Mouse (Mus musculus): ENCODE measurements around the gene H2al1c. TPM values are rescaled to one million over a fixed set of nuclear protein-coding genes. Genes with fewer than 3 reads are reported as not detected.

The H2al1c gene
- total and polyA plus RNA-seq, 3 experiments = not detected

DNA sequence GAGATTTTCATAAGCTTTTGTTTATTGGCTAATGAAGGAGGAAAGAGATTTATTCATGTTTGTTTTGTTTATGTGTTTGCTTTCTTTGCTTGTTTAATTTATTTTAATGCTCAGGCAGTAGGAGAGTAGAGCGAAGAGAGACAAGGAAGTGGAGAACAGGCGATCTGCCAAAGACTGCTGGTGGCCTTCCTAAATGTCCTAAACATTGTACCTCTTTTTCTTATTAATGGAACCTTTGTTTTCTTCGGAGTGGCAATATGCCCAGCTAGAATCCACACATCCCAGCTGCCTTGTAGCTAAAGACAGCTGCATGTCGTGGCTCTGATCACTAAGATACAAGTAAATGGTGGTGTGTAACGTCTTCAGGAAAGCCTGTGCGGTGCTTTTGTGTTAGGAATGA, 28.4 kb upstream of the H2al1c start:
- H3K79me2 ChIP-seq (ENCODE audit: control insufficient read depth, insufficient read depth, low read length, poor library complexity) = no peaks in the 10 kb centered on the region
- H3K4me3 ChIP-seq (ENCODE audit: control insufficient read depth in 1 of 2, insufficient read depth in 1 of 2, low read depth in 2 of 2, low read length in 2 of 2) = no peak overlapping the region
- H3K4me1 ChIP-seq (ENCODE audit: control insufficient read depth in 1 of 2, insufficient read depth in 2 of 2, low read length in 2 of 2) = no peaks in the 10 kb centered on the region
- H3K9me3 ChIP-seq (replicated peaks; ENCODE audit: insufficient read depth, low read length) = no peaks in the 10 kb centered on the region
- TF ChIP-seq MYB (IDR thresholded peaks at IDR 0.05; ENCODE audit: low read depth, low read length) (no peak), MAX (IDR thresholded peaks at IDR 0.05; ENCODE audit: low read length) (no peak), EP300 (IDR thresholded peaks at IDR 0.05; ENCODE audit: low read depth in 1 of 2, low read length in 2 of 2) (no peak), NRF1 (IDR thresholded peaks at IDR 0.05; ENCODE audit: insufficient read depth, low read depth, low read length, poor library complexity, severe bottlenecking) (no peak), BHLHE40 (IDR thresholded peaks at IDR 0.05; ENCODE audit: borderline replicate concordance, low read depth, low read length) (no peak), JUND (IDR thresholded peaks at IDR 0.05; ENCODE audit: low read depth, low read length) (no peak), CHD1 (IDR thresholded peaks at IDR 0.05; ENCODE audit: low read depth, low read length) (no peak), POLR2A (IDR thresholded peaks at IDR 0.05; ENCODE audit: control insufficient read depth in 1 of 2, insufficient read depth in 1 of 2, low read depth in 1 of 2, low read length in 2 of 2, poor library complexity in 1 of 2) (no peak), USF1 (IDR thresholded peaks at IDR 0.05; ENCODE audit: low read depth, low read length) (no peak), TBP (IDR thresholded peaks at IDR 0.05; ENCODE audit: low read depth, low read length) (no peak), TCF12 (IDR thresholded peaks at IDR 0.05; ENCODE audit: low read depth, low read length) (no peak)
- H3K27ac ChIP-seq (ENCODE audit: control insufficient read depth, low read depth, low read length) = no peak overlapping the region
- DNase-seq (ENCODE audit: low read depth, low spot score) = no peak
- no peaks in the 10 kb centered on the region for H3K27me3 ChIP-seq (ENCODE audit: control insufficient read depth in 1 of 2, insufficient read depth in 2 of 2, low read length in 2 of 2)
- H3K36me3 ChIP-seq (ENCODE audit: control insufficient read depth in 1 of 2, insufficient read depth in 2 of 2, low read length in 2 of 2) = no peaks in the 10 kb centered on the region
- H3K9ac ChIP-seq (ENCODE audit: control insufficient read depth, low read depth, low read length, poor library complexity, severe bottlenecking) = no peak overlapping the region

- no peak for TF ChIP-seq USF1 (IDR thresholded peaks at IDR 0.05; ENCODE audit: low read depth, low read length)
- no peak for TF ChIP-seq GABPA (IDR thresholded peaks at IDR 0.05; ENCODE audit: low read depth, low read length)
- no peak for TF ChIP-seq TCF12 (IDR thresholded peaks at IDR 0.05; ENCODE audit: low read depth, low read length)
- TF ChIP-seq SIN3A (IDR thresholded peaks at IDR 0.05; ENCODE audit: low read length) = no peak
- no peak for TF ChIP-seq CHD2 (IDR thresholded peaks at IDR 0.05; ENCODE audit: low read length)
- no peak for TF ChIP-seq RAD21 (IDR thresholded peaks at IDR 0.05; ENCODE audit: low read depth, low read length)
- TF ChIP-seq MAFK (IDR thresholded peaks at IDR 0.05; ENCODE audit: borderline replicate concordance, low read depth, low read length) = no peak
- no peak for TF ChIP-seq RCOR1 (IDR thresholded peaks at IDR 0.05; ENCODE audit: low read depth, low read length)
- no peak for TF ChIP-seq MAZ (IDR thresholded peaks at IDR 0.05; ENCODE audit: low read depth, low read length)
- no peak for TF ChIP-seq ELF1 (IDR thresholded peaks at IDR 0.05; ENCODE audit: low read depth, low read length)
- TF ChIP-seq USF2 (IDR thresholded peaks at IDR 0.05; ENCODE audit: borderline replicate concordance in 1 of 2, insufficient read depth in 1 of 2, low read depth in 1 of 2, low read length in 2 of 2) = no peak
- no peak for TF ChIP-seq POLR2AphosphoS5 (IDR thresholded peaks at IDR 0.05; ENCODE audit: borderline replicate concordance, low read depth, low read length)
- no peak for TF ChIP-seq GATA1 (IDR thresholded peaks at IDR 0.05; ENCODE audit: low read depth, low read length)
- no peak for TF ChIP-seq BHLHE40 (IDR thresholded peaks at IDR 0.05; ENCODE audit: borderline replicate concordance, low read depth, low read length)
- no peak for TF ChIP-seq E2F4 (IDR thresholded peaks at IDR 0.05; ENCODE audit: borderline replicate concordance, low read depth, low read length)
- no peak for TF ChIP-seq EP300 (IDR thresholded peaks at IDR 0.05; ENCODE audit: low read depth in 1 of 2, low read length in 2 of 2)
- TF ChIP-seq SMC3 (IDR thresholded peaks at IDR 0.05; ENCODE audit: low read depth, low read length) = no peak
- no peak for TF ChIP-seq NELFE (IDR thresholded peaks at IDR 0.05; ENCODE audit: low read depth, low read length)
- TF ChIP-seq TBP (IDR thresholded peaks at IDR 0.05; ENCODE audit: low read depth, low read length) = no peak
- TF ChIP-seq UBTF (IDR thresholded peaks at IDR 0.05; ENCODE audit: borderline replicate concordance, insufficient read depth, low read depth, low read length) = no peak
- Histone ChIP-seq H3K79me2 (ENCODE audit: control insufficient read depth, insufficient read depth, low read length, poor library complexity) (no peaks in the 10 kb centered on the region), H3K36me3 (ENCODE audit: control insufficient read depth in 1 of 2, insufficient read depth in 2 of 2, low read length in 2 of 2) (no peaks in the 10 kb centered on the region), H3K9me3 (replicated peaks; ENCODE audit: insufficient read depth, low read length) (no peaks in the 10 kb centered on the region), H3K4me1 (ENCODE audit: control insufficient read depth in 1 of 2, insufficient read depth in 2 of 2, low read length in 2 of 2) (no peaks in the 10 kb centered on the region), H3K4me3 (ENCODE audit: control insufficient read depth in 1 of 2, insufficient read depth in 1 of 2, low read depth in 2 of 2, low read length in 2 of 2) (no peak overlapping the region), H3K27ac (ENCODE audit: control insufficient read depth, low read depth, low read length) (no peak overlapping the region), H3K9ac (ENCODE audit: control insufficient read depth, low read depth, low read length, poor library complexity, severe bottlenecking) (no peak overlapping the region), H3K27me3 (ENCODE audit: control insufficient read depth in 1 of 2, insufficient read depth in 2 of 2, low read length in 2 of 2) (no peaks in the 10 kb centered on the region)
- no peak for DNase-seq (ENCODE audit: low read depth, low spot score)
Observed at GRCm38 (mm10) chrX:11280741-11281140, 24.7 kb upstream of the H2al1c start.

All from MEL (cell line).